Mouse (Mus musculus): ENCODE results near the gene Dnm3. TPM values are rescaled to one million over a fixed set of nuclear protein-coding genes. Genes with fewer than 3 reads are reported as not detected.

Dnm3 gene
- total RNA-seq, 2 experiments from 2014 or later, result 6.3 to 11.0 TPM

DNA sequence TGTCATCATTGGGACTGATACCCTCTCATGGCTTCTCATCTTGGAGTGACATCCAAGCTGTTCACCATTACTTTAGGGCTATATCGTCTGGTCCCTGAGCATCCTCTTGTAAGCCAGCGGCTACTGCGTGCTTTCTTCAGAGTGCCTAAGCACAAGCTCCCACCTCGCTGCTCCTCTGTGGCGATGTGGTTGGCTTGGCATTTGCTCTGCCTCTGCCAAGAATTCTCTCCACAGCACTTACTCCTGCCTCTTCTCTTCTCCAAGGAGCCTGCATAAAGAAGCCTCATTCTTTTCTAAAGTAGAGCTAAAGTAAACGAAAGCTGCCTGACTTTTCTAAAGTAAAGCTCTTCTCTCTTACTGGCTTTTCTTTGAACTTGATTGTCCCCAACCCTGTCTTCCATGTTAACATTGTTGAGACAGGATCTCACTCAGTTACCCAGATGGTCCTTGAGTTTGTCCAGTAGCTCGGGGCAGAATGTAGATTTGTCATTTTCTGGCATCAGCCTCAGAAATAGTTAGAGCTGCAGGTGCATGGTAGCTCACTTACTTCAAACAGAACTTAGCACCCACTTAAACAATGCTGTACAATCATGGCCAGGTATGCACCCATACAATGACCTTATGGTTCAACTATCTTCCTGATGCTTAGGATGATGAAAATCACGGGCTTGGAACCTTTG is 396.0 kb downstream of the Dnm3 start:
- no peak for DNase-seq (ENCODE audit: low spot score in 2 of 2)

DNA sequence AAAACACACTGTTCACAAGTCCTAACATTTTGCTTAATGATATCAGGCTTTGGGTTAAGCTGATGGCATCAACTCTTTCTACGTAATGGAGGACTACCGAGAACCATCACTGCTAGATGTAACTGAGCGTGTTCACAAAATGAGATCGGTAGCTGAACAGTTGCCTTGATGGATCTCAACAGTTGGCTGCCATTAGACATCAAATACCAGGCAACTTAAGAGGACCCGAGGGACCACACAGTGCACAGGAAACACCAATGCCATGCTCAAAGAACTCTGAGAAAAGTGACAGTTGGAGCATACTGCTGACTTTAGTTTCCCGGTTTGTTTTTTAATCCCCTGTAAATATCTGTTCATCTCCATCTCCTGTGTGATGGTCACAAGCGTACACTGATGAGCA is 397.8 kb downstream of the Dnm3 start:
- DNase-seq (ENCODE audit: low spot score in 2 of 2), result no peak

DNA sequence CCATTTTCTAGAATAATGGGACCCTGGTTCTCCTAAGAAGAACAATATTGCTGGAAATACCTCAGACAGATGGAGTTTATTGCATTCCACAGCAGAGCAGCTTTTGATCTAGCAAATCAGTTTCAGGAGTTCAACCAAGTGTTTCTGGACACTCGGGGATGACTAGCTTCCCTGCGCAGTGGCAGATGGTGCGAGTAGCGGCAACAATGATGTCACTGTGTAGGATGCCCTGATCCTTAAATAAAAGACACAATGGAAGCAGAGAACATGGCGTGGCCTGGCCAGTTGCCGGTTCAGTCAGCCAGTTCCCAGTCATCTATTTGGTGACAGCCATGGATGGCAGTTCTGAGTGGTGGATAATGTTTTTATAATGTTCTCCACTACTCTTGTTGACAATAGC is 400.4 kb downstream of the Dnm3 start:
- DNase-seq (ENCODE audit: low spot score in 2 of 2), result no peak

DNA sequence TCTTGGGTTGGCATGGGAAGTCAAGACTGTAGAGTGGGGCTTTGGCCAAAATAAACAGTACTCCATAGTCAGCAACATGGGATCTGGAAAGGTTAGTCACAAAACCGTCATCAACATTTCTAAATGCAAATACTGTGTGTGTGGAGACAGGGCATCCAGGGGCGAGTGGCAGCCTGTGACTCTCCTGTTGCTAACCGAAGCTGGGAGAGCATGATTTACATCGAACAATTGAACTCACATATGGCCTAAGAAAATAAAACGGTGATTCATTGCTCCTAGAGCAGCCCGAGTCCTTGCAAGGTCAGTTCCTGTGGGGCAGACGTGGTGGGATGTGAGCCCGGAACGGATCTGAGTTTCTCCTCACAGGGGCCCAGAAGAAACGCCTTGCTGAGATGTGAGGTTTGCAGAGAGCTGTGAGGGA is 401.2 kb downstream of the Dnm3 start:
- peak in 1 of 2 experiments; percentile 37 for DNase-seq (ENCODE audit: low spot score in 2 of 2)

DNA sequence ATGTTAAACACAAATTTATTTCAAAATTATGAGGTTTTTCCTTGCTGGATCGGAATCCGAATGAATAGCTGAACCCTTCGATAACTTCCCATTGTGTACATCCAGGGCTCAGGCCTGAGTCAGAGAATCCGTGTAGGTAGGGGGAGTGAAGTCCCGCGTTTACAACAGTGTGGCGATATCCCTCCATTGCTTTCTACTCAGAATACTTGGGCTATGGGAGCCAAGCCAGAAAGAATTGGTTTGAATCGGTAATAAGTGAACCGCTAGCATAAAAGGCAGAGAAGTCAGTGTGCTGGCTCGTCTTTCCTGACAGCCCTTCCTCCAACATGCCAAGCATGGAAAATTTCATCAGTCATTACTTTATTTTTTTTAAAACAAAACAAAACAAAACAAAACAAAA is 402.0 kb downstream of the Dnm3 start:
- DNase-seq (ENCODE audit: low spot score in 2 of 2), result no peak

DNA sequence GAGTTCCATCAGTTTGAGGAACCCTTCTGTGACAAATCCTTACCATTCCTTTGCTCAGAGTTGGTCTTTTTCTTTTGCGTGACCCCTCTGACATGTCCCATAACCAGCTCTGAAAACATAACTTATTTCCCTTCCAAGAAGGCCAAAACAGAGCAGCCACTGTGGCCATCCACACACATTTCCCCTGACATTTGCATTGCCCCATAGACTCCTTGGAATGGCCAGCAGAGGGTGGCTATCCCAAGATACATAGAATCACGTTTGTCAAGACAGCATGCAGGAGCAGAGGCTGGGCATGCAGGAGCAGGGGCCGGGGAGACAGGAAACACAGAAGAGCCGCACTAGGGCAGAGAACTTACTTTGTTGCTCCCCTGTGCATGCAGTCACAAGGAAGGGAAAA is 402.4 kb downstream of the Dnm3 start:
- peak in 1 of 2 experiments; percentile 35 for DNase-seq (ENCODE audit: low spot score in 2 of 2)

DNA sequence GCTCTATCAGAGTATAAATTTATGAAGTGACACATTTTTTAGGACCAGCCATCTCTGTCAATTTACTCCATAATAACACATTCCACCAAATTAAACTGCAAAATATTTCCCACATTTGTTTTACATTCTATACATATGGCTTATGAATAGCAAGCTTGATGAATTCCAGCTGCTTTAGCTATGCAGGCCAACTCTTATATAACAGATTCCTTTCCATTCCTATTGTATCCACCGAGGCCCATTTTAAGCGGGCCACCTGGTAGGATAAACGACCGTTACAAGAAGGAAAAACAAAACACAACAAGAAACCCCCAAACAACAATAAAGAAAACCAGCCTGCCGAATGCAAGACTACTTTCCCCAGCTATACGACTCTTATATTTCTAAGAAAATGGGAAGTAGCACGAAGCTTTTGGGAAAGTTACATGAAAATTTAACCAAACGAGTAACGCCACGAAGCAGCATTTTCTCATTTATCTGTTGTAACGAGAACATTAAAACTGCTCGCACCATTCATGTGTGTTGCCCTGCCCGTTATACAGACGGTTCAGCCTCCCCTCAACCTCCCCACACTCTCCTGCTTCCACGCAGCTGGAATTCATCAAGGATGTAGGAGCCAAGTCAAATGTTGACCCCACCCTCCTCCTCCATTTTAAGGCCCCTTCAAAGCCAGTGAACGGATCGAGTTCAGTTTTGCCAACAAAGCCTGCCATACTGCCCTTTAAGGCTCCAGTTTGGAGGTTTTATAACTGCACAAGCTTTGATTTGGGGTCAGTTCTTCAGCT is 403.0 kb downstream of the Dnm3 start:
- no peak for DNase-seq (ENCODE audit: low spot score in 2 of 2)

DNA sequence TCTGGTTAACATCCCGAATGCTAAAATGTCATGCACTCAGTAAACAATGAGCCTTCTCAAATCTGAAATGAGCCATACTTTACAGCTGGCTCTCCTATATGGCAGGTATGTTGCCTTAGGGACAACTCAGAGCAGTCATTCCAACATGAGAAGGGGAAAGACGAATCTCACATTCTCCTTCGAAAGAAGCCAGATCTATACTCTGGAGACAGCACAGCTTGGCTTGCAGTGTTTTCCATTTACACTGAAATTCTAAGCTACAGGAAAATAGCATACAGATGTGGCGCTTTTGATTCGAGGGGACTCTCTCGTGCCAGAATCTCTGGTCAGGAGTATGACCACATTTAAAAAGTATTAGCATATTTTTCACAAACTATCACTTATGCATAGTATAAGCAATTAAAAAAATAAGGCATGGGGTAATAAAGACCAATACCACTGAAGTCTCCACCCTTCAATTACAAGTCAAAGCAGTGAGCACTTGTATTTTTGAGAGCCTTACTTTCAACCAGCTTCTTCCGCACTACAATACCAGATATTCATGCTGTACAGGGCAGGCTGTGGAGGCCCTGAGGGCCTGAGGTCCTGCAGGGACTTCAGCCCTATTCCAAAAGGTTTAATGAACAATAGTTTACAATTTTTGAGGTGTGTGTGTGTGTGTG is 404.8 kb downstream of the Dnm3 start:
- no peak for DNase-seq (ENCODE audit: low spot score in 2 of 2)

DNA sequence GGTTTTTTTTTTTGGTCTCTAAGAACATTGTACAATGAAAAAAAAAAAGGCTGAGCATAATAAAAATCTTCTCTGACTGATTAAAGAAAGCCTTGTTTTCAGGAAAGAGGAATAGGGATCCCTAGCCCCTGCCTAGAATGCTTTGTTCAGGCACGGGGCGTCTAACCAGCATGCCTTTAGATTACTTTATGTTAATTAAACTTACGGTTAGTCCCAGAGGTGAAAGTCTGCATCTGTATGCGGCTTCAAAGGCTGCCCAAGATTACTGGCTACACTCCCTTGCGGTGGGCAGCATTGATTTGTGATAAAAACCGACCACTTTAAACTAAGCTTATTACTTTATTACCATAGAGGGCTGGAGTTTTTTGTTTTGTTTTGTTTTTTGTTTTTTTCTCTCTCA is 424.2 kb downstream of the Dnm3 start:
- no peak for DNase-seq (ENCODE audit: low spot score in 2 of 2)

DNA sequence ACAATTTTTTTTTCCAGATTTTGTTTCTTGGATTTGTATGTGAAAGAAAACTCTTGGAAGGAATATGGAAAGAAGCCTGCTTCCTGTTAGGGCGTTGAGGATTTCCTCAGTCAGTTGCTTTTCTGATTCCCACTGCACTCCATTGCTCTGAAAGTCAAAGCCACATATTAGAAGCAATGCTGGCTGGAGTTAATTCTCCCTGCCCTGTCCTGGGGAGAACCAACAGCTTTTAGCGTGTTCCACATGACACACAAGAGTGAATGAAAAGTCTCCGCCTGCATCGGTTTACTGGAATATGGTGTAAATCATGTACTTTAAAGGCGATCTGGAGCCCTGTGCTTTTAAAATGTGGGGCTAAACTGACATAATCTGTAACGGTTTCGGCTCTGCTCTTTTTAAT is 424.6 kb downstream of the Dnm3 start:
- DNase-seq (ENCODE audit: low spot score in 2 of 2), result no peak

DNA sequence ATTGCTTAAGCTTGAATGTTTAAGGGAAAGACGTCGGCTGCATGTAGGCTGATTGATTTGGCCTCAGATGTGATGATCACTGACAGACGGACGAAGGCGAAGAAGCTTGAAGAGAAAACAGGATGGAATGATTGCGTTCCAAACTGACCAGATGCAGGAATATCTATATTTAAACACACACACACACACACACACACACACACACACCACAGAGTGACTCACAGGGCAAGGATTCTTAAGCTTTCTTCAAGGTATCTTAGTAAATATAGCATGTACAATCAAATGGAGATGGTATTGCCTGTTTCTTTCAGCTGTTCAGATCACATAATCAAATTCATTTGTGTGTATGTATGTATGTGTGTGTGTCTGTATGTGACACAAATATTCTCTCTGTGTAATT is 425.1 kb downstream of the Dnm3 start:
- DNase-seq (ENCODE audit: low spot score in 2 of 2), result no peak

DNA sequence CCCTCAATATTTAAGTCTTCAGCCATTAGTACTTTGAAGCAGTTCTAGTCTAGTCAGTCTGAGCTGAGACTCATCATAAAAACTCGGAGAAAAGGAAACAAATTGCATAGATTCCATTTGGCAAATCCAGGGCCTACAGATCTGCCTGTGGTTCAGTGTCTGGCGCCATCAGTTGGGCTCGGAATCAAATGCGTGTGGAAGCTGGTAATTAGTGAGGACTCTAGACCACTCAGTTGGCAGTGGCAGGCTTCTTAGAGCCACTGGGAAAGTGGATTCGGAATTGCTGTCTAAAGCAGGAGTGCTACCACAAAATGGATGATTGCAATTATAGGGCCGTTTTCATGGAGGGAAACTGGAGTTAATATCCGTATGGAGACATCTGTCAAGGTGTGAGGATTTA is 425.7 kb downstream of the Dnm3 start:
- DNase-seq (ENCODE audit: low spot score in 2 of 2), result no peak

DNA sequence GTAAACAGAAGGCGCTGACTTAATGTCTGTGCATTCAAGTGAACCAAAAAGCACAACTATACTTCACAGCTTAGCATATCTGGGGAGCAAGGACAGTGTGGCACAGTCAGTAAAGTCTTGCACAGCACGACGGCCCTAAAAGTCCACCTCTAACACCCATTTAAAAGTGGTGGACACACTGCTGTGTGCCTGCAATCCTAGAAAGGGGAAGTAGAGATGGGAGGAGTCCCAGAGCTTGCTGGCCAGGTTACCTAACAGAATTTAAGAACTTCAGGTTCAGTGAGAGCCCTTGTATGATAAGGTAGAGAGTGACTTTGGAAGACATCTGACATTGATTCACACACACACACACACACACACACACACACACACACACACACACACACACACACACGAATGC is 426.1 kb downstream of the Dnm3 start:
- DNase-seq (ENCODE audit: low spot score in 2 of 2), result no peak

DNA sequence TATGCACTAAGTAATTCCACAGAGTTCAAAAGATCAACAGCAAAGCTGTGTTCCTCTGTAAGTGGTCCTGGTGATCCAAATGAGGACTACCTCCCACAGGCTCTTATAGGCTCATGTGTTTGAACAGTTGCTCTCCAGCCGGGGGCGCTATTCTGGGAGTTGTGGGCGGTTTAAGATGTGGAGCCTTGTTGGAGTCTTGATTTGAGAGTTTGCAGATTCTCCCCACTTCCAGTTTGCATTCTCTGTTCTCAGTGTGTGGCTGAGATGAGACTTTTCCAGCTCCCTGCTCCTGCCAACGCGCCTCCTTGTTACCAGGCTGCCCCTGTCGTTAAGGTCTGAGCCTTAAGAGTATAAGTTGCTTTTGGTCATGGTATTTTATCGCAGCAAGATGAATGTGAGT is 430.2 kb downstream of the Dnm3 start:
- DNase-seq (ENCODE audit: low spot score in 2 of 2), result no peak

DNA sequence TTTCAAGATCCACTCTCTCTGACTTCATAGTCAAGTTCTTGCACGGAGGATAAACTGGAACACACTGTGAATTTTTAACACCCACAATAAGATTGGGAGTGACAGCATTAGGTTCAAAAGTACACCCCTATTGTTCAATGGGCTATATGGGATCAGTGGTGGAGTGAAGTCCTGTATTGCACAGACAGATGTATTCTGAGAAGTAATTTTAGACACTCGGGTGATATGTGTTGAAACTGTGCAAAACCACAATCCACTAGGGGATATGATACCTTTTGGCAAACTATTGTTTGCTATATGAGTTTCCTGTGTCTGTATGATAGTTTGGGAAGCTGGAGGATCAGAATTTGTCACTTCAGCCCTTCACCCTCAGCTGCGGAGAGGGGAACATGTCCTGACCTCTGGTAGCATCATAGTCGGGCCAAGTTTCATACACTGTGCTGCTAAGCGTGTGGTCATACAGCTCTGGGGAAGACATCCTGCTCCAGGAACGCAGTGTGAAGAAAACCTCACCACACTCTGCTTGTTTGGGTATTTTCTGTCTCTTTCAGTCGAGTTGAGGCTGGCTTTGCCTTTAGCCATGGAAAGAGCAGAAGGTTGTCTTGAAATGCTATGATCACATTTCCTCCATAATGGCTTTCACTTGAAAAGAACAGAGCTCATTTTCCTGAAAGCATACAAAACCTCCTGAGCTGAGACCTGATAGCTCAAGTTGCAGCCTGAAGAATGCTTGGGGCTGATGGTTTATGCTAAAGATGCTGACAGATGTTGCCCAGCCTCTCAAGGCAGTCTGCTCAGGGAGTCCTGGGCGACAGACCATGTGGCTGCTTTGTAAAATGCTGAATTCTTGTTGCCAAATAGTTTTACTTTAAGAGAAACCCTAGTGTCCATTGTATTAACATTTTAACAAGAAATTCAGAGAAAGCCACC is 433.8 kb downstream of the Dnm3 start:
- no peak for DNase-seq (ENCODE audit: low spot score in 2 of 2)

DNA sequence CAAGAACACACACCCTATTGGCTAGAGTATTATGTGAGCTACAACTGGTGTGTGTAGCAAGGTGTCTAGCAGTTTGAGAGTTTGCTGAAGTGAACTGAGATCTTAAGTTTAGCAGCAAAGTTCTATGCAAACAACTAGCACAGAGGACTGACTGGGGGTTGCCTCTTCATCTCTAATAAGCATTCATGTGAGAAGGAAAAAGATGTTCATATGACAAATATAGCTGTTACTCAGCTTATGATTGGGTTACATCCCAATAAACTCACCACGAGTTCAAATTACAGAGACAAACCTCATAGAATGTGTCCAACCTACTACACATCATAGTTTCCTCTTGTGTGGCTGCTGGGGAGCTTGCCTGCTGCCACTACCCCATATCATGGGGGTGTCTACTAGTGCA is 434.6 kb downstream of the Dnm3 start:
- no peak for DNase-seq (ENCODE audit: low spot score in 2 of 2)

DNA sequence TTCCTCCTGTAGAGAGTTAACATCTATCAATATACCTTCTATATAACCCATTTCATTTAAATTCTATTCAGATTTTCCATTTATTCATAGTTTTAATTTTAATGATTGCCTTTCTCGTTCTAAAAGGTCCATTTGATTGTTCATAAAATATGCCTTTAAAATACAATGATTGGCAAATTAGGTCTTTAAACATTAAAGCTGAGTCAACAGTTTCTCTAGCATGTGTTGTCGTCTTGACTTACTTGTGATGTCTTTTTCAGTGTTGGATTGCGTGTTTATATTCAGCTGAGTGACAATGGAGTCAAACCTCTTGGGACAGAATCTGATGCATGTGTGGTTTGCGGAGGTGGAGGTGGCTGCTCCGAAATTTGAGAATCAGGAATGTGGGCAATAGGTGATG is 435.4 kb downstream of the Dnm3 start:
- DNase-seq (ENCODE audit: low spot score in 2 of 2), result no peak

DNA sequence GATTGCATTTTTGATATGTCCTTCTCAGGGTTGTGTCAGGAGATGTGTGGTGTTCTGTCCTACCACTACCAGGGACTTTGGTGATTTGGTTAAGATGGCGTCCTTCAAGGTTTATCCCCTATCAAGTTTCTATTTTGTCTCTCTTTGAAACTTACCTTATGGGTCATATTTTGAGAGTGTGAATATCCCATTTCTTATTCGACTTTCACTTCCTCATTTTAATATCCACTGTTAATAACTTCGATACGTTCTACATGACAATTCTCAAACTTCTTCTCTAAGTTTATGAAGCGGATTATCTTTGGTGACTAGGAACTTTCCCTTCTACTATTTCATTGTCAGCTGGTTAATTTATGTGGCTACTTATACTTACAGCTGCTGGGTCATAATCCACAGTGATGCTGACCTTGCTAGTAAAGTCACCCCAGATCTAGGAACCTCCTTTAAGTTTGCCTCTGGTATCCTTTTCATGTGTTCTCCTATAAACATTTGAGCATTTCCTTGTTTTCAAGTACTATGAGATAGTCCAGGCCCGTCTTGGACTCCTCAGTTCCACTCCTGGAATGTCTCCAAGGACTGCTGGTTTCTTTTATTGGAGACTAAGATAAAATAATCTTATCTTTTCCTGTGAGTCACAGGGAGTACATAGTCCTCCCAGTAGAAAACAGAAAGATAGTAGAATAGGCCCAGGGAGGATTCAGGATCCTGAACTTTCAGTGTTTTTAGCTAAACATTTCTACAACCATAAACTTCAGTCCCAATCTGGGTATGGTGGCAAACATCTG is 437.2 kb downstream of the Dnm3 start:
- no peak for DNase-seq (ENCODE audit: low spot score in 2 of 2)

DNA sequence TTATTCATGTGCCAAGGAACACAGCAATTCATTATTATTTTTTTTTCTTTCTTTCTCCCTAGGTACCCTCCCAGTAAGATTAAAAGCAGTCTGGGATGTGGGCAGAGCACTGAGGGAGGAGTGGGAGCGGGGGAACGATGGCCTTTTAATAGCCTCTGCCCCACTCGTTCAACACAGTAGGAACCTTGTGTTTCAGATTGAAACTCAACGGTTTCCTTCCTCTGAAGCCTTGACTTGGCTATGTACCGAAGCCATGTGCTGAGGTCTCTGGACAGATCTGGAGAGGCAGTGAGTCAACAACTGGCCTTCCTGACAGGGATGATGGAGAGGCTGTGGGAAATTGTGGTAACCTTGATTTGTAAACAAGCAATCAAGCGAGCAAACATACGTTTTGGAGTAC is 438.0 kb downstream of the Dnm3 start:
- DNase-seq (ENCODE audit: low spot score in 2 of 2), result no peak

DNA sequence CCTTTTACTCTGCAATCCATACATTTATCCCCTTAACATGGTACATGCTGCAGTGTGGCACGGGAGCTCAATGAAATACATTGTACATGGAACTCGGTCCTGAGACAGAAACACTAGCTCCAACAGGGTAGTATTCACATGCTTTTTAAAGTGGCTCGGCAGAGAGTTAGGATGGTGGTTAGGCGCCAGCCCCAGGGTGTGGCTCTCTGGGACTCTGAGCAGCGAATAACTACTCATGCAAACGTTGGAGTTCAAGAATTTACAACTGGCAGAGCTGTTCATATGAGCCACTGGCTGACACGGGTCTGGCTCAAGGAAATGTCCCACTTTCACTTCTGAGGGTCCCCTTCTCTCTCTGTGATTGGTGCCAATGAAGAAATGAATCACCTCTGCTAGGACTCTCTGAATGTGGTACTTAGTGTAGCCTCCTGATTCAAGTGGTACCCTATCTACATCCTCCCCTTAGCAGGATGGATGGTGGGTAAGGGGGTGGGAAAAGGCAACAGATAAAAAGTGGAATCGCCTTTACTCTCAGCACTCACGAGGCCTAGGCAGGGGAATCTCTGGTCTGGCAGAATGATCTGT is 438.7 kb downstream of the Dnm3 start:
- peak in 1 of 2 experiments; percentile 57 for DNase-seq (ENCODE audit: low spot score in 2 of 2)
